Mouse (Mus musculus) neural tube, embryonic 15.5 days (tissue): ENCODE results near the gene Cpne5. TPM values are rescaled to one million over a fixed set of nuclear protein-coding genes. Genes with fewer than 3 reads are reported as not detected.

Experiments
- ATAC-seq: fragments of 200-750 bp; cut with Nextera tagmentation; 2 replicates; pipeline ENCODE4 v1.8.0; 2017; ENCODE audit warnings: mild to moderate bottlenecking, moderate TSS enrichment, moderate library complexity; ENCODE audit not compliant: low FRiP score
- H3K27ac ChIP-seq: fragments of 300-500 bp; sonication (generic); replicated peaks from 2 replicates; pipeline ENCODE4 v1.5.1; 2015; ENCODE audit warnings: mild to moderate bottlenecking, inconsistent platforms
- H3K27me3 ChIP-seq: fragments of 300-500 bp; sonication (generic); replicated peaks from 2 replicates; pipeline ENCODE4 v1.6.1; 2015; ENCODE audit warnings: inconsistent platforms
- H3K36me3 ChIP-seq: fragments of 300-500 bp; sonication (generic); 2 replicates; pipeline ENCODE4 v1.6.1; 2015; ENCODE audit warnings: inconsistent platforms
- H3K4me1 ChIP-seq: fragments of 300-500 bp; sonication (generic); 2 replicates; pipeline ENCODE4 v1.6.1; 2015; ENCODE audit warnings: inconsistent platforms
- H3K4me2 ChIP-seq: fragments of 300-500 bp; sonication (generic); 2 replicates; pipeline ENCODE4 v1.6.1; 2015; ENCODE audit warnings: inconsistent platforms, mild to moderate bottlenecking, moderate library complexity
- H3K4me3 ChIP-seq: fragments of 300-500 bp; sonication (generic); replicated peaks from 2 replicates; pipeline ENCODE4 v1.5.1; 2015; ENCODE audit warnings: mild to moderate bottlenecking, inconsistent platforms
- H3K9ac ChIP-seq: fragments of 300-500 bp; sonication (generic); replicated peaks from 2 replicates; pipeline ENCODE4 v1.6.1; 2015; ENCODE audit warnings: mild to moderate bottlenecking, inconsistent platforms
- H3K9me3 ChIP-seq: fragments of 300-500 bp; sonication (generic); replicated peaks from 2 replicates; pipeline ENCODE4 v1.6.1; 2016; ENCODE audit warnings: inconsistent platforms
- WGBS: fragments of 180-500 bp; shearing (Covaris S2); methylation state at CpG from one replicate; pipeline ENCODE4 v1.1.7; 2015; ENCODE audit warnings: mixed read lengths; 5-methylcytosine and 5-hydroxymethylcytosine counted together
- polyA plus RNA-seq: library from polyadenylated mRNA; unstranded; fragments of >200 nt; fragmentation: Nextera tagmentation; extraction: Ambion mirVana; gene quantifications from 2 replicates; pipeline ENCODE4 v1.2.1, GENCODE M21; 2015

The Cpne5 gene
- polyA plus RNA-seq, 1 experiment from 2014 or later = 61.2 TPM

DNA sequence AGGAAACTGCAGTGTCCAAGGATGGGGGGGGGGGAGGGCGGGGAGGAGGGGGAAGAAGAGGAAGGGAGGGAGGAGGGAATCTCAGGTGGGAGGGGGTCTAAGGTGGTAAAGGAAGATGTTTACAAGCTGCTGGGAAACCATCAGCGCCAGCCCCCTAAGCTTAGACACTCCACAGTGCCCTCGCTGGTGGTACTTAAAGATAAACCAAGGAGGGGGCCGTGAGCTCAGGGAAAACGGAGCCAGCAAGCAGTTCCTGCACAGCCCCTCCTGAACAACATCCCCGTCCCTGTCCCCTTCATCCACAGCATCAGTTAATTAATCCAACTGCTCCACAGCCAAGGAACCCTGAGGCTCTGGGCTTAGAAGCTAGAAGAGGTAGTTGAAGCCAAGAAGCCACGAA is 38.1 kb downstream of the Cpne5 start:
- 39% methylated on average over 6 of the region's 7 CpGs for WGBS
- no peaks in the 10 kb centered on the region for H3K9me3 ChIP-seq
- H3K4me1 ChIP-seq = peaks cover 11% of the 10 kb centered on the region
- no peak overlapping the region for H3K4me3 ChIP-seq
- no peak overlapping the region for H3K4me2 ChIP-seq
- no peaks in the 10 kb centered on the region; the same call in 1 of the 2 replicates for H3K36me3 ChIP-seq
- peak overlapping the region; percentile 54; the same call in 1 of the 2 replicates for H3K27ac ChIP-seq
- ATAC-seq = no peak
- no peaks in the 10 kb centered on the region for H3K27me3 ChIP-seq
- H3K9ac ChIP-seq = no peak overlapping the region

DNA sequence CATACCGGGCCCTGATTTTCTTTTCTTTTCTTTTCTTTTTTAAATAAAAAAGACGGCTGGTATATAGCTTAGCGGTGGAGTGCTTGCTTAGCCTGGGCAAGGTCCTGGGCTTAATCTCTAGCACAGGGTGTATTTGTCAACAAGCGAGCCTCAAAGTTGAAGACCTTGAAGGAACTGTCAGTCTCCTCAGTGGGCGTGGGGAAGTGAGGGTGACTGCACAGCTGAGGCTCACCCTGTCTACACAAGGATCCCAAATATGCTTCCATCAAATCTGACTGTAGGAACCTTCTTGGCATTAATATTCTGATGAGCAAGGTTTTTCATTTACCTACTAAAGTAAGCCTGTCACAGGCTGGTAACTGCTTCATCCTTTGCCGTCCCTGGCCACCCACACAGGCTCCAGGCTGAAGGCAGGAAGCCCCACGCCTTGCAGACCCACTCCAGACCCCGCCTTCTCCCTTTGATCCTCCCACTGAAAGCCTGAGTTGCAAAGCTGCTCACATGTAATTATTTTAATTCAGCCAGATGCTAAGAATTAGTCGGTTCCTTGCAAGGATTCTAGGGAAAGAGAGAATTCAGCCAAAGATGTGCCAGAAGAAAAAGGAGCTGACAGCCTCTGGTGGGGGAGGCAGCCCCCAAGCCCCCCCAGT is 38.7 kb downstream of the Cpne5 start:
- Histone ChIP-seq H3K4me3 (no peak overlapping the region), H3K27me3 (no peaks in the 10 kb centered on the region), H3K9me3 (no peaks in the 10 kb centered on the region), H3K9ac (no peak overlapping the region), H3K36me3 (no peaks in the 10 kb centered on the region; the same call in 1 of the 2 replicates), H3K4me1 (peaks cover 11% of the 10 kb centered on the region), H3K27ac (peak overlapping the region; percentile 54; the same call in 1 of the 2 replicates), H3K4me2 (no peak overlapping the region)
- no peak for ATAC-seq
- 30% methylated on average over 9 of the region's 9 CpGs for WGBS

DNA sequence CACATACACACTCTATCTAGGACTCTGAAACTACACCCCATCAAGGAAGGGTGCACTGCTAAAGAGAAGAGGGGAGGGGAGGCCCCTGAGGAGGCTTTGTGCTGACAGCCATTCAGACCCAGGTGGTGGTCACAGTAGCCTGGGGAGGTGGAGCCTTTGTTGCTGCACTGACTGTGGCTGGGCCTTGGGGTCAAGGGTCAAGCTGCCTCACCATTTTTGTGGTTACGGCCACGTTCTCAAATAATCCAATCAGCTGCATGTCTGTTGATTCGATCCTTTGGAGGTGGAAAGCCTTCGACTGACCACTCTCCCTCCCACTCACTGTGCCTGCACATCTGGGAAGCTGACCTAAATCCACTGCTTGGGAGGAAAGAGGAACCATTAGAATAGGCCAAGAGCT is 42.4 kb downstream of the Cpne5 start:
- Histone ChIP-seq H3K27me3 (no peaks in the 10 kb centered on the region), H3K9ac (no peak overlapping the region), H3K4me1 (peaks cover 17% of the 10 kb centered on the region), H3K27ac (no peak overlapping the region), H3K36me3 (no peaks in the 10 kb centered on the region), H3K4me2 (no peak overlapping the region), H3K9me3 (no peaks in the 10 kb centered on the region), H3K4me3 (no peak overlapping the region)
- WGBS = 31% methylated on average over 4 of the region's 4 CpGs
- no peak for ATAC-seq

DNA sequence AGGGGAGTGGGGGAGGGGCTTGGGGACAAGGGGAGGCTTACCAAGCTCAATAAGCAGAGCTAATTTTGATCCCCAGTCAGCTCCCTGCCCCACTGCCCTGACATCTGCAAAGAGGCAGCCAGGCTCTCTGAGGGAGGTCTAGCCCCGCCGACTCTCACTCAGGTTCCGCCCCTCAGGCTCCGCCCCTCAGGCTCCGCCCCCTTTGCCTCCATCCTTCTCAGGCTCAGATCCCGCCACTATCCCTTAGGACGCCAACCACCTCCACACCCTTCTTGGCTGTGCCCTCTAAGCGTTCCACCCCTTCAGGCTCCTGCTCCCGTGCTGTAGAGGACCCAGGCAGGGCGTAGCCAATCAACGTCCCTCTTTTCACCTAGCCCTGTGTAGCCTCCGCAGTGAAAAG is 49.0 kb downstream of the Cpne5 start:
- peaks cover 27% of the 10 kb centered on the region for H3K4me1 ChIP-seq
- ATAC-seq = no peak
- peak overlapping the region; percentile 34 for H3K4me2 ChIP-seq

GRCm38 (mm10) chr17:29186989-29187859 is 50.7 kb downstream of the Cpne5 start:
- 20% methylated on average over 10 of the region's 10 CpGs for WGBS
- no peak overlapping the region for H3K4me3 ChIP-seq
- 0 out of 2 replicates have a peak, but pooled peaks have one; percentile 45 for ATAC-seq
- H3K4me2 ChIP-seq = no peak overlapping the region
- H3K27me3 ChIP-seq = no peaks in the 10 kb centered on the region
- H3K9me3 ChIP-seq = no peaks in the 10 kb centered on the region
- H3K36me3 ChIP-seq = no peaks in the 10 kb centered on the region
- peak overlapping the region; percentile 64 for H3K27ac ChIP-seq
- no peak overlapping the region for H3K9ac ChIP-seq
- H3K4me1 ChIP-seq = peaks cover 21% of the 10 kb centered on the region

More for the DNA sequence above, 49.0 kb downstream of the Cpne5 start:
- 15% methylated on average over 12 of the region's 12 CpGs for WGBS
- Histone ChIP-seq H3K9ac (no peak overlapping the region), H3K27me3 (no peaks in the 10 kb centered on the region), H3K36me3 (no peaks in the 10 kb centered on the region), H3K9me3 (no peaks in the 10 kb centered on the region), H3K4me3 (no peak overlapping the region), H3K27ac (no peak overlapping the region)

DNA sequence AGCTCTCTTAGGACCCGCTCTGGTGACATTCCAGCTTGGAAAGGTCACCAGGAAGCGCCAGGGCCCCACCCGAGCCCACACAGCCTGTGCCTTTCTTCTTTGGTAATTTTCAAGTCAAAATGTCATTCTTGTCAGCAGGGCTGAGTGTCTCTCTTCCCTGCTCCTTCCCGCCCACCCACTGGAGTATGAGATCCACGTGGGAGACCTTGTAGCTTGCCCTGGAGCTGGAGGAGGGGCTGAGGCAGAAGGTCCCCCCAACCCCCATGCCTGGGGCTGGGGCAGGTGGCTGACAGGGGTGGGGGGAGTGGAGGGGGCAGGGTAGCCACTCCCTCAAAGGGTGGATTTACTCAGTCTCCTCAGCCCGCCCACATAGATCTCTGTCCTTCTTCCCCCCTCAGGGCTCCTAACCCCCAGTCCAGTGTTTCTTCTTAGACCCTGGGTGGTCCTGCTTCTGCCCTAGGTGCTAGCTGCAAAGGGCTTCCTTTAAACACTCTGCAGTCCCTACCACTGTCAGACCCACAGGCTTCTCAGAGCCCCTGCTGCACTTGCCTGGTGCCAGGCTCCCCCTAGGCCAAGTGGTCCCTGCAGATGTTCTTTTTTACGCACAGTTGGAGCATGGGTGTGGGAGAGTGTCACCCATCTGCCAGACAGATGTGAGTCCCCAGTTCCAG is 52.5 kb downstream of the Cpne5 start:
- H3K9ac ChIP-seq = no peak overlapping the region
- WGBS = 57% methylated on average over 7 of the region's 7 CpGs
- no peaks in the 10 kb centered on the region for H3K36me3 ChIP-seq
- no peaks in the 10 kb centered on the region for H3K9me3 ChIP-seq
- no peak for ATAC-seq
- no peaks in the 10 kb centered on the region for H3K27me3 ChIP-seq
- H3K27ac ChIP-seq = no peak overlapping the region
- H3K4me3 ChIP-seq = no peak overlapping the region
- peaks cover 21% of the 10 kb centered on the region for H3K4me1 ChIP-seq
- H3K4me2 ChIP-seq = no peak overlapping the region

- no peaks in the 10 kb centered on the region for H3K9me3 ChIP-seq
- no peak overlapping the region for H3K9ac ChIP-seq
- no peaks in the 10 kb centered on the region for H3K36me3 ChIP-seq
- no peak overlapping the region for H3K4me2 ChIP-seq
- no peak overlapping the region for H3K4me3 ChIP-seq
- ATAC-seq = no peak
- no peaks in the 10 kb centered on the region for H3K27me3 ChIP-seq
- 67% methylated on average over 11 of the region's 11 CpGs for WGBS
- peaks cover 14% of the 10 kb centered on the region for H3K4me1 ChIP-seq
- no peak overlapping the region for H3K27ac ChIP-seq
Observed at GRCm38 (mm10) chr17:29183162-29183561, 54.8 kb downstream of the Cpne5 start.

- H3K4me1 ChIP-seq = peaks cover 7% of the 10 kb centered on the region
- H3K27ac ChIP-seq = no peak overlapping the region
- no peak for ATAC-seq
- H3K4me3 ChIP-seq = no peak overlapping the region
- H3K9me3 ChIP-seq = no peaks in the 10 kb centered on the region
- H3K27me3 ChIP-seq = no peaks in the 10 kb centered on the region
- H3K4me2 ChIP-seq = no peak overlapping the region
- H3K9ac ChIP-seq = no peak overlapping the region
- 87% methylated on average over 5 of the region's 5 CpGs for WGBS
- no peaks in the 10 kb centered on the region for H3K36me3 ChIP-seq
Observed at GRCm38 (mm10) chr17:29181751-29182150, 56.2 kb downstream of the Cpne5 start.

- WGBS = 72% methylated on average over 4 of the region's 4 CpGs
- Histone ChIP-seq H3K4me2 (no peak overlapping the region), H3K36me3 (no peaks in the 10 kb centered on the region), H3K27ac (no peak overlapping the region), H3K4me1 (peaks cover 10% of the 10 kb centered on the region), H3K9me3 (no peaks in the 10 kb centered on the region), H3K27me3 (no peaks in the 10 kb centered on the region), H3K9ac (no peak overlapping the region), H3K4me3 (no peak overlapping the region)
- ATAC-seq = no peak
Observed at GRCm38 (mm10) chr17:29180406-29181127, 57.4 kb downstream of the Cpne5 start.

DNA sequence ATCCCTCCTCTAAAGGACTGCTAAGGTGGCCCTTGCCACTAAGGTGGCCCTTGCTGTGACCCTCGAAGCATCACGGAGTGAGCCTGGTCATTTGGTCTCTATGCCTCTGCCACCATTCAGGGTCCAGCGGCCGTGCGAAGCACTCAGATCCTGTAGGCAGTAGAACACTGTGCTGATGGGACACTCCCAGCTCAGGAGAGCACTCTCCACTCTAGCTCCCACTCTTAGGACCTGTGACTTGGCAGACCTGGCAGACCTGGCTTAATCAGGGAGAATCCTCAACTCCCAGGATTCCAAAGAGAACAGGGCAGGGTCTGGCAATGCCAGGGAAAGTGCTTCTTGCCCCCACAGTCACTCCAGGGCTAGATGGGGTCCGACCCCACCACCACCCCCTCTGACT is 58.0 kb downstream of the Cpne5 start:
- Histone ChIP-seq H3K9ac (no peak overlapping the region), H3K4me1 (peaks cover 10% of the 10 kb centered on the region), H3K4me3 (no peak overlapping the region), H3K9me3 (no peaks in the 10 kb centered on the region), H3K27ac (no peak overlapping the region), H3K4me2 (no peak overlapping the region), H3K27me3 (no peaks in the 10 kb centered on the region), H3K36me3 (no peaks in the 10 kb centered on the region)
- WGBS = 93% methylated on average over 6 of the region's 6 CpGs
- ATAC-seq = no peak

DNA sequence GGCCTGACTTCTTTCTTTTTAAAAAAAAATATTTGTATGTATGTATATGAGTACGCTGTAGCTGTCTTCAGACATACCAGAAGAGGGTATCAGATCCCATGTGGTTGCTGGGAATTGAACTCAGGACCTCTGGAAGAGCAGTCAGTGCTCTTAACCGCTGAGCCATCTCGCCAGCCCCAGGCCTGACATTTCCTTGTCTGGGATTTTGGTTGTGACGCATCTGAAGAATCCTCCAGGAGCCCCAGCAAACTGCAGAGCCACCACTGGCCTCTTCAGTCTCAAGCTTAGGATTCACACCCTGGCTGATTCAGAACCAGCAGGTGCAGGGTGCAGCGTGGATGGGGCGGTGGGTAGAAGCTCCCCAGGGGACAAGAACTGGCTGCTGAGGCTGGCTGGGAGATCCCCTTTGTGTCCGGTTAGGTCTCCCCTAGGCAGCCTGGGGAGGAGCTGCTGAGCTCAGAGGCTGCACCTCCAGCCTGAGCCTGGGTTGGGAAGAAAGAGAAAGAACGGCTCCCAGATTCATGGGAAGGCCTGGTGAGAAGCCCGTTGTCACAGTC is 59.4 kb downstream of the Cpne5 start:
- no peak overlapping the region for H3K9ac ChIP-seq
- ATAC-seq = no peak

More for the DNA sequence above, 59.4 kb downstream of the Cpne5 start:
- H3K27ac ChIP-seq = no peak overlapping the region
- peaks cover 10% of the 10 kb centered on the region for H3K4me1 ChIP-seq
- no peaks in the 10 kb centered on the region for H3K9me3 ChIP-seq
- no peak overlapping the region for H3K4me2 ChIP-seq
- no peak overlapping the region for H3K4me3 ChIP-seq
- H3K27me3 ChIP-seq = no peaks in the 10 kb centered on the region
- no peaks in the 10 kb centered on the region for H3K36me3 ChIP-seq
- 74% methylated on average over 9 of the region's 9 CpGs for WGBS
